Mouse (Mus musculus) lung, adult 18-20 months (tissue): ENCODE measurements around the gene Fam214a.
A peak's percentile ranks its signal among the peaks of the same experiment; 100 is the strongest.
"Not testable (repeated sequence)": the region's sequence is repeated elsewhere in the genome, so short reads cannot be mapped to it uniquely, and the experiment has no call there.

ENCODE experiments used
- DNase-seq, 2 experiments: peaks; one replicate each; pipeline ENCODE4 v3.0.0; 2022; ENCODE audit warnings: mixed read lengths in 2 of 2

Fam214a gene

DNA sequence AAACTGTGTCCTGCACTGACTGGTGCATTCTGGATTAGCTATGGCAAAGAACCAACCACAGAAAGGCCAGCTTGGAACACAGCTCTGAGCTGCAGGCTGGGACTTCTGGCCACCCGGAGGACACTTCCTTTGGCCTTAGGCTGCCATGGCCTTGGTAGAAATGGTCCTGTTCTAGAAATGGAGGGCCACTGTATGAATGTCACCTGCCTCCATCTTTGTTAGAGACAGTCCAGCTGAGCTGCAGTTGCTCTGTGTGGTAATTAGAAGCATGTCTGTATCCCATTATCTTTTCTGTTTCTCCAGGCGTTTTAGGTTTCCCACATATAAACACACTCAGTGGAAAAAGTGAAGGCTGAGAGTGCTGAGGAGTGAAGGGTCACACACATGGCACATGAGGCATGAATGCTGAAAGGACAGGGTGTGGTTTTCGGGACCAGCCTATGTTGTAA, 29.0 kb downstream of the Fam214a start:
- DNase-seq, result no peak

DNA sequence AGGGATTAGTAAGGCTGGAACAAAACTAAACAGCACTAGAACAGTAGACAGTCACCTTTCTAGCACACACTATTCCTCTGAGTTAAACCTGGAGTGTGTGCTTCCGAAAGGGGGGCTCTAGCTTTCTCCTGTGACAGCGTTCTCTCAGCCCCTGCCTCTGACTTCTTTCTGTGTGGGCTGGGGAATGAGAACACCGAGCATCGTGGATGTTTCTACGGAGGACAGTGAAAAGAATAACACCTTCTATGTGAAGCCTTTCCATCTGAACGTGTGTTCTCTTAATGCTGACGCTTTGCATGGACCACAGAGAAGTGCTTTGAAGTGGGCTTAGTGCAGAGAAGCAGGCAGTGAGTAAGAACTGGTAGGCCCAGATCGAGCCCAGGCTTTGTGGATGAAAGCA, 29.5 kb downstream of the Fam214a start:
- DNase-seq, result no peak

DNA sequence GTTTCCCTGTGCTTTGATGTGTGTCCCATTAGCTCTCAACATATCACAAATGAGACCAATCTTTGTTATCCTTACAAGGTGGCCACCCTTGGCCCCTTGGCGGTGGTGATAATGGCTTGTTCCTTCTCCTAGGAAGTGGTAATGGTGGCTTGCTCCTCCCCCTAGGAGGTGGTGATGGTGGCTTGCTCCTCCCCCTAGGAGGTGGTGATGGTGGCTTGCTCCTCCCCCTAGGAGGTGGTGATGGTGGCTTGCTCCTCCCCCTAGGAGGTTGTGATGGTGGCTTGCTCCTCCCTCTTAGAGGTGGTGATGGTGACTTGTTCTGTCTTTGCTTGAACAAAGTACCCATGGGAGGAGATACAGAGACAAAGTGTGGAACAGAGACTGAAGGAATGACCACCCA, 30.0 kb downstream of the Fam214a start:
- not testable (repeated sequence) for DNase-seq

DNA sequence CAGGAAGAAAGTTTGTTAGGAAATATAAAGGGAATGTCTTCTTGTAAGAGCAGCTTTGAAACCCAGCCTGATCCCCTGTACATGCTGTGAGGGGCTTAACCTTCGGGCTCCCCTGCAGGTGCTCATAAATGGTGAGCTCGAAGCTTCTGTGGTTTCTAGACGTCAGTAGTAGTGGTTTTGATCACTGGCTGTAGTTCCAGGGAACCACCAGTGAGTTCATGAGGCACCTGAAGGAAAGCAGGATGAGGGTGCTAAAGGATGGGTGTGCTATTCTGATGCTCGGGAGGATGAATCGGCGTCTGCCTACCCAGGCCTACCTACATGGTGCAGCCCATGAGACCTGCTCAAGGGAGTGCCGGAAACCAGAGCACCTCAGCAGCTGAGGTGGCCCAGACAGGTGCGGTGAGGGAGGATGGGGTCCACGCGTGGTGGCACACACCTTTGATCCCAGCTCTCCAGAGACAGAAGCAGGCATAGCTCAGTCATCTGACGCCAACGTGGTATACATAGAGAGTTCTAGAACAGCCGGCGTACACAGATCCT, 32.6 kb downstream of the Fam214a start:
- DNase-seq, result no peak

DNA sequence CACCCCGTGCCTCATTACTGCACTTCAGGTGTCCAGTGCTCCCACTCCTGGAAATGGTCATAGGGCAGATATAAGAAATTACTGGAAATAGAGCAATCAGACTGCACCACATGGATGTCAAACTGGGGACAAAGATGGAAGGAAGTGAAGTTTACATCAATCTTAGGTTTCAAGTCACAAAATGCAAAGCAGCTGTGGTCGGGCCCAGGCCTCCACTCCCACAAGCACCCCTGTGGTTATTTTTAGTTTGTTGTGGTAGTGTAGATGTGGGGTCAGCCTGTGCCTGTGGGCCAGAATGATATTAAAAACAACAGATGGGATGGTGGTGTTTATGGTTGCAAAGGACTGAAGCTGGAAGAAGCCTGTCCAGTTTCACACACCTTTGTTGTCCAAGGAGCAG, 33.1 kb downstream of the Fam214a start:
- no peak for DNase-seq

DNA sequence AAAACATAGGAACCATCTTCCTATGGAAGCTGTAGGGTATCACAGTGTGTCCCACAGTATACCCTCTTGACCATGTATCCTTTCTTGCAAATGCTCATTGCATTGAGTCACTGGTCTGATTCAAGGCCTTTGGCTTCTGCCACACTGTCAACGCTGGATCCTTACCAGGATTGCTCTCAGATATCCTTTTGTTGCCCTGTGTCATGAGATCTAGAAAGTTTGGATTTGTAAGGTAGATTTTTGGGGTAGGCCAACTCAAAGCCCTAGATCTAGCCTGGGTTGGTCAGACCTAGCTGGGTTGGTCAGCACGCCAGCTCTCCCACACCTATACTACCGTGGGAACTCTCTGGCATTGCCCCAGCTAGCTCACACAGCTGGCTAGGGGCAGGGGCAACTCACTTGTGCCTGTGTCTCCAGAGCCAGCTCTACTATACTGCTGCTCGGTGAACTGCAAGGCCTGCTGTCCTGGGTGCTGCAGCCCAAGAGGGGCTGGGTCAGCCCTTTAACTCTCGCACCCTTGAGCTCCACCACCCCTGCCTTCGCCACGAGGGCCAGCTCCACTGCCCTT, 36.3 kb downstream of the Fam214a start:
- no peak for DNase-seq

DNA sequence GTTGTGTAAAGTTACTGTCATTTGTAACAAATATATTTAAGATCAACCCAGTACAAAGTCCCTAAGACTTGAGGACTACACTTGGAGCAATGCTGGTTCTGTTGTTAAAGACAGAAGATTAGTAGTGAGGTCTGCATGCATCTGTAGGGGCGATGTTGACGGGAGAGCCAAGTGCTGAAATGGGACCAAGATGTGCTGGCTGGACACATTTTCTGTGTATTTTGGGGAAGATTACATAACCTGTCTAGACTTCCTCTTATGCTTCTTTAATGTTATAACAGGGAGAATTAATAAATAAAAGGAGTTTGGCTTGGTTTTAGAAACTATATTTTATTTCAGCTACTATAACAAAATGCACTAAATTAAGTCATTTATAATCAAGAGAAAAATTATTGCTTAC, 37.3 kb downstream of the Fam214a start:
- no peak for DNase-seq

DNA sequence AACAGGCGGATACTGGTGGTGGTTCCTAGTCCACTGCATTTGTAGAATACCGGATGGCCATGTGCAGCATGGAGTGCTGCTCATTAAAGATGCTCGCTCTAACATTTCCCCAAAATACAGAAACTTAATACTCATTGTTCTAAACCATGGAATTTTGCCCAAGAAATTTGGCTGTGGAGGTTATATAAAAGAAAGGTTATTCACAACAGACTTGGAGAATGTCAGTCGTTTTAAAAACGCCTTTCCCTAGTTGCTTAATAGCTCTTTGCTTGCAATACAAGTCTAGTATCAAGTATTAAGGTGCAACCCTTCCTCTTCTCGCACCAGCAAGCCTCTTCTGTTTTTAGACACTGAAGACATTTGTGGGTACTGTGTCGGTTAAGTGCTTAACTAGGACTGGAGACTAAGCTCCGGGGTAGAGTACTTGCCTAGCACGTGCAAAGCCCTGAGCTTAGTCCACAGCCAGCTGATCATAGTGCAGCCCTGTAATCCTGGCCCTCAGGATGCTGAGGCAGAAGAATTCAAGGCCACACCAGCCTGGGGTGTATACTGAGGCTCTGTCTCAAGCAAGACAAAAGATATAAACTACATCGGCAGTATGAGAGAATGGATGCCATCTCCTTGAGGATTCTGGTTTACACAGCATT, 42.0 kb downstream of the Fam214a start:
- no peak for DNase-seq

DNA sequence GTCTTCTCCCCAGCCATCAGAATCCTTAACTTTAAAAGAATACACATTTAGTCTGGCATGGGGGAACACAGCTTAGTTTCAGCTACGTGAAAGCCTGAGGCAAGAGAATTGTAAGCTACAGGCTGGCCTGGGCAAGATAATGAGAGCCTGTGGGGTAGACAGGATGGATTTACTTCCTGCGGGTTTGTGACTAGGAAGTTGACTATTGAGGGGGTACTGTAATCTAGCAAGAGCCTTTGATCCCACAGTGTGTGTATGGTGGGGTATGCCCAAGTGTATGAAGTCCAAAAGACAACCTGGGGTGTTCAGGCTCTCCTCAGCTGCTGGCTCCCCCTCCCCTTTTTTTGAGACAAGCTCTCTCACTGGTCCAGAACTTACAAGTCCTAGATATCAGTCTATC, 43.7 kb downstream of the Fam214a start:
- no peak for DNase-seq

DNA sequence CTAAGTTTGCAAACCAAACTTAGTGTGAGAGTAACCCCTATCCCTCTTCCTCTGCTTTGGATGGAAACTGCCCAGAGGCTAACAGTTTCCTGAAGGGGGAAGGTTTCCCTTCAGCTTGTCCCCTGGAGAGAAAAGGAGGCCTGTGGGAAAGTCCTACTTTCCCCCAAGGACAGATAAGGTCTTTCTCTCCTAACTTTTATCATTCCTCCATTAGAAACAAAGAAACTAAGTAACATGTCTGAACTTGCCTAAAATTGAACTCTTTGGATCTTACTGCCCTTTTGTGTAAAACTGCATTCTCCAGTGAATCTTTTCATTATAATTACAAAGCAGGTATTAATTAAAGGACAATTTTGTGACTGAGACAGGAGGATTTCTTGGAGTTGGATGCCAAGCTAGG, 45.3 kb downstream of the Fam214a start:
- no peak for DNase-seq

DNA sequence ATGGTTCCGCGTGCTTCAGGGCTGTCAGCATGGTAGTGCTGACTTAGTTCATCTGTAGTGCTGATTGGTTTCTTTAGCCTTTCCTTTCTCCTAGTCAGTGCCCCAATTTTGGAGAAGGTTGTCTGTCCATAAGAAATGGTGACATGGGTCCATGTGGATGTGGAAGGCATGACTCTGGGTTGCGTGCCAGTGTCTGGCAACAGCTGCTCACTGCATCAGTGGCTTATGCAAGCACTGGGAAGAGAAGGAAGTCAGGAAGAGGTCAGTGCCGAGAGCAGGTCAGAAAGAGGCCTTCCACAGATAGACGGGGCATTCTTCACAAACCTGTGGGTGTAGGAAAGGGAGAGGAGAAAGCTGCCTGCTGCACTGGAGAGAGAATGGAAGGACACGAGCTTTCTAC, 48.3 kb downstream of the Fam214a start:
- DNase-seq, result peak in 1 of 2 experiments; percentile 16

DNA sequence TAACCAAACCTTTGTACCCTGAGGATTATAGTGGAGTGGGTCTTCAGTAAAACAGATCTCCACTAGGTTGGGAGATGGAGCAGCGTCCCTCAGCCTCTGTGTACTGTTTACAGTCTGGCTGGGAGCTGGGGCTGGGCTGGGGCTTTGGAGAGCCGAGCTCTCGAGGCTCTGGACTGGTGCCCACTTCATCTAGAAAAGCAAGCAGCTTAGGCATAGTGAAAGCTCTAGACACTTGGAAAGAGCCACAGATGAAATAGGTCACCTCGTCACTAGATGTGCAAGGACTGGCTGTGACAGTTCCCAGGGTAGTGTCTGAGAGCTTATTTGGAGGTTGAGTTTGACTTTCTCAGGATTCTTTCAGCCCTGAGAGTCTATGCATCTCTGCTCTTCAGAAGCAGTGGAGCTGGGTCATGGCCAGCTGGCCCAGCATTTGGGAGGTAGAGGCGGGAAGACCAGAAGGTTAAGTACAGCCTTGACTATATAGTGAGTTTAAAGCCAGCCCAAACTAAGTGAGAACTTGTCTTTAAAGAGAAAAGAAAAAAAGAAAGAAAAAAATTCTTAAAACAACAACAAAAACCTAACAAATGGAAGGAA, 49.0 kb downstream of the Fam214a start:
- DNase-seq, result peak; percentile 77 to 79

DNA sequence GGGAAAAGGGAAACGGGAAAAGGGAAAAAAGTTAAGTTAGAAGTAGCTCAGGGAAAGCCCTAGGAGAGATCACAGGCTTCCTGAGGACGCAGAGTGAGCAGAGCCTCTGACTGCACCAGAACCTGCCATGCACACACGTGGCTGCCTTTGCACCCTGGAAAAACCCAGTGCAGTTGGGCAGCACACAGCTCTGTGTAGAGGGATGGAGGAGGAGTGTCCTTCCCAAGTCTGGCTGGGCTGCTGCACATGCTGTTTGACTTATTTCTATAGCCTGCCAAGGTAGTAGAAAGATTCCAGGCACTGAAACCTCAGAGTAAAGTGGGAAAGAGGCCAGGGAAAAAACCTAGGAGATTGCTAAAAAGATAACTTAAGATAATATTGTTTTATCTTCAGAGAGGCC, 49.6 kb downstream of the Fam214a start:
- no peak for DNase-seq

DNA sequence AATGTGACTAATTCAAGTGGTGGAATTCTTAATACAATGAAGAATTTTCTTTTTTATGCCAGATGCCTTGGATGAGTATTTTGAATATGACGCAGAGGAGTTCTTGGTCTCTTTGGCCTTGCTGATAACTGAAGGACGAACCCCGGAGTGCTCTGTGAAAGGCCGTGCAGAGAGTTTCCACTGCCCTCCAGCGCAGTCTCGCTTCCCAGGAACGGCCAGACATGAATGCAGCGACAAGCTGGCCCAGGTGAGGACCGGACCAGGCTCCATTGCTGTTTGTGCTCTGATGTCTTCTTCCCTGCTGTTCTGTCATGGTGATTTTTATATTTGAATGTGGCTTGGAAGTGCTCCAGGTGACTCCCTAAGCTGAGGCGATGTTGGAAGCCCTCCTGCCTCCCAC, 51.5 kb downstream of the Fam214a start:
- no peak for DNase-seq

DNA sequence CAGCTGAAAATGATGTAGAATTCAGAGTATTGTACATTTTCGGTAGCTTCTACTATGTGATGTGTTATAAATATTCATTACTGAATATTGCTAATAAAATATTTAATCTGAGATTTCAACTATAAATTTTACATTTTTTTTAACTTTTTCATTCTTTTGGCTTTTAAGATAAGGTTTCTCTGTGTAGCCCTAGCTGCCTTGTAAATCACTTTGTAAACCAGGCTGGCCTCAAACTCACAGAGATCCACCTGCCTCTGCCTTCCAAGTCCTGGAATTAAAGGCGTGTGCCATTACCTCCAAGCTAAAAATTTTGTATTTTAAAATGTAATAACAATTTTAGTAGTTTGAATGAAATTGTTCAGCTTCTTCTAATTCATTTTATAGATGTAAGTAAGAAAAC, 63.9 kb downstream of the Fam214a start:
- no peak for DNase-seq

DNA sequence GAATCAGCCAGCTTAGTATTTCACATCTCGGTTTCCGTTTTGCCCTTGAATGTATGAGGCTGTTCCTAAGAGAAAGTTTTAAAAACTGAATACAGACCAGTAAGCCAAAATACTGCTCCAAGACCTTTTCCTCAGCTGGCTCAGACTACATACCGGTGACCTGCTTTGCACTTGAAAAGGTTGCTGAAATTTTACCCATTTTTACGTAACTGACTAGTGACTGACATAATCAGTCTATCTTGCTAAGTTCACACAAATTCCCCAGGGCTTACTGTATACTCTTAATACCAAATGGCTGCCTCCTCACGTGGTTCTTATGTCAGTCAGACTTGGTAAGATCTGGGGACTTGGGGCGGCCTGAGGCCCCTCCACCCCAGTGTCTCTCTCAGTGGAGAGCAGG, 66.5 kb downstream of the Fam214a start:
- DNase-seq, result no peak

DNA sequence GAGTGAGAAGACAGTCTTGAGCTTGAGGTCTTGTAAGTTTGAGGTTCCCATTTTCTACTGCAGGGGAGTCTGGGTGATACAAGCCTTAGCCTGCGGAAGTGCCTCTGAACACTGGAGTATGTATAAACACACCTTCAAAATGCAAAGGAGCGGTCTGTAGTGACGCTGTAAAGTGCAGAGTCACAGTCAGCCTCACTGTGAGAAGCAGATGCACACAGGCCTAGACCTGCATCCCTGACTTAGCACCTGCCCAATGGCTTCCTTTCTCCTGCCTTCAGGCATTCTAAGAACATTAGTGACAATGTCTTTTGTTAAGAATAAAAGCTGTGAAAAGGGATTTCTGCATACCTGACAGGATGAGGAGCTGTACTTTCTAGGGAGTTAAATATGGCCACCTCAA, 66.9 kb downstream of the Fam214a start:
- DNase-seq, result no peak

DNA sequence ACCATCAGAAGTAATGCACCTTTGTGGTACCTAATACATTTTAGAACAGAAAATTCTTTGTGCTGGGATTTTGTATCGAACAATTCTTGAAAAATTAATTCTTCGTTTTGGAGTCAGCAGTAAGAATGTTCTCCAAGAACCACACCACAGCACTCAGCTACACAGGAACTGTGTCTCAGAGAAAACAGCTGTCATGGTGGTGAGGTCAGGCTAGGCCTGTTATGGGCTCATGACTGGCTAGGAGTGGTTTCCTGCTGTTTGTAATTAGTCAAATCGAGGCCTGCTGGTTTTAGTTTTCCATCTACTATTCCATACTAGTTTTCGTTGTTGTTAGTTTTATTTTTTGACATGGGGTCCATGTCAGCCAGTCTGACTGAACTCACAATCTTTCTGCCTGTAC, 67.9 kb downstream of the Fam214a start:
- no peak for DNase-seq

DNA sequence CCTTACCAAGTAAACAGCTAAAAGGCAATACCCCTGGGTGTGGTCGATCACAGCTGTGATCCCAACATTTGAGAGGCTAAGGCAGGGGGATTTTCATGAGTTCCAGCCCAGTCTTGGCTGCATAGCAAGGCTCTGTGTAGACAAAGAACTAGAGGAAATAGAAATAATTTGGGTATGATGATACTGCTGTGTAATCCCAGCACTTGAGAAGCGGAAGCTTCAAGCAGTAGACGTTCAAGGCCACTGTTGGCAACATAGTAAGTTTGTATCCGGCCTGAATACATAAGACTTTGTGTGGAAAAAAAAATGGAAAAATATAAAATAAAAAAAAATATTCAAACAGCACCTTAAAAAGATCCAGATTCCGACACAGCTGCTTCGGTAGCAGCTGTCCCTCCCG, 69.9 kb downstream of the Fam214a start:
- DNase-seq, result no peak

DNA sequence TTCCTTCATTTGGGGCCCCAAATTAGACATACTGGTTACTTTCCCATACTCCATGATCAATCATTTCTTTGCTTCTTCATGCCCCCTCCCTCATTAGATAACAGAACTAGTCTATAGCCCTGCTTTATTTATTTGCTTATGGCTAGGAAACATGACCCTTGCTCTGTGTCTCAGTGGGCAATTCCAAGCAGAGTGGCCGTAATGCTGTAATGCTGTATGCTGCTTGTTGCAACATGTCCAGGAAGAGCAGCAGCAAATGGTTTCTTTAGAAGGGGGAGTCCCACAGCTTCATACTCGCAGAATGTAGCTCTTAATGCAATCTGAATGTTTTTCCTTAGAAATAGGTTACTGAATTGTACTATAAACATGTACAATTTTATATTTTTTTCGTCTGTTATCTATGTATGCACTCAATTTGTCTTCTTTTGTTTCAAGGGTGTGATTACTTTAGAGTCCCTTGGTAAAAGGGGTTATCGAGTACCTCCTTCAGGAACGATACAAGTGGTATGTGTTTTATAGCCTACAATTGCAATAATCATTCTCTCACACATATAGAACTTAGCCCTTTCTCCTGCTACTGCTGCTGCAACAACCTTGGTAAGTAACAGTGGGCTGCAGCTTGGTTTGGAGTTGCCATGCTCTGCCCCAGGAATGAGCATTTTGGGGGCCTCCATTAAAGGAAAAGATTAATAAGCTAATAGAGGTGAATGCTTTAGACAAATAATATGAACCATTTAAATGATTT, 70.6 kb downstream of the Fam214a start:
- no peak for DNase-seq

DNA sequence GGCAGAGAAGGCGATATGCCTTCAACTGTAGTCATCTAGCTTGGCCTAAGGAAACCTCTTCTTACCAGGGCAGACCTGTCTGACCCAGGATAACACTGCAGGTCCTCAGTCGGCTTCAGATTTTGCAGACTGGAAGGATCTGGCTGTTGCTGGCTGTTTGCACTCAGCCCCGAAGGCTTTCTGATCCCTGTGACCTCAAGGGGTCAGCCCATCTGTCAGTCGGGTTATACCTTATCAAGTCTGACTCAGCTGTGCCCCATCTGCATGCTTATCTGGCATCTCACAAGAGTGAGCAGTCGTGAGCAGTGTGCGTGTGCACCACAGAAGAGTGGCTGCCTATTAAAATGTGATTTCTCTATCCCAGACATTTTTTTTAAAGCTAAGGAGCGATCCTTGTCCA, 71.4 kb downstream of the Fam214a start:
- DNase-seq, result no peak

DNA sequence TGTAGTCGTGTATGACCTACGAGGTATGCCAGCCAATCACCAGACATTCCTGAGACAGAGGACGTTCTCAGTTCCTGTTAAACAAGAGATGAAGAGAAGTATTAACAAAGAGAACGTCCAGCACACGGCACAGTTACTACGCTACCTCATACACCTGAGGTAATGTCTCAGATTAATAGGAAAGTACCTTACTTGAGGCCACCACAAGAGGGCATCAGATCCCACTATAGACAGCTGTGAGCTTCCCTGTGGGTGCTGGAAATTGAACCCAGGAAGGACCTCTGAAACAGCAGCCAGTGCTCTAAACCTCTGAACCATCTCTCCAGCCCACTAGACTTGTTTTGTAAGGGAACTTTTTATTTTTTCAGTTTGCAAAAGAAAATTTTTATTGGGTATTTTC, 73.0 kb downstream of the Fam214a start:
- no peak for DNase-seq

DNA sequence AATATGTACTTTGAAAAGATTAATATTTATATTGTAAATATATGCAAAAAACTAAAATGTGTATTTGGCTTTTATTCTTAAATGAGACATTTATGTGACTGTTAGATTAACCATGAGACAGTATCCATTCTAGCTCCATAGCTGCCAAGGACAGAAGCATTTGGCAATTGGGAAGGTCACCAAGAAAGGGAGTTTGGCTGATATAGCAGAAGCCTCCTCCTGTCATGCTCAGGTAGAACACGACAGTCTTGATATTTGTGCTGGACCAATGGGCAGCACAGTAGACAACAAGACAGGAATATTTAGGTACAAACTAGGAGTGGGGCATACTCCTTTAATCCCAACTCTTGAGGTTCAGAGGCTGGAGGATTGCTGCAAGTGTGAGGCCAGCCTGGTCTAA, 79.7 kb downstream of the Fam214a start:
- DNase-seq, result no peak

DNA sequence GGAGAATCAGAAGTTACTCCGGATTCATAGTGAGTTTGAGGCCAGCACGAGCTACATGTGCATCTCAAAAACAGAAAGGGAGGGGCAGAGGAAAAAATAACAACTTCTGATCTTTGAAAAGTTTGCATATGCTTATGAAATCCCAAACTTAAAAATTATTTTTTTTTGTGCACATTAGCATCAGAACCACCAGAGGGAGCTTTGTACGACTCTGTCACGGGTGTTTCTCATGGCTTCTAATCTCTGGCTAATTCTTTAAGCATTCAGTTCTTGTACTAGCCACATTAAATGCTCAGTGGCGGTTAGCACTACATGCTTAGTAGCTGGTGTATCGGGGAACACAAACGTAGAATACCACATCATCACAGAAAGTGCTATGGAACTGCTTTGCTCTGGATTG, 80.5 kb downstream of the Fam214a start:
- no peak for DNase-seq
